Mouse (Mus musculus): ENCODE data around the gene Srsf3.
"Not testable (repeated sequence)": the region's sequence is repeated elsewhere in the genome, so short reads cannot be mapped to it uniquely, and the experiment has no call there.

The Srsf3 gene

GRCm38 (mm10) chr17:29067416-29067815 lies 35.0 kb downstream of the Srsf3 start:
- not testable (repeated sequence) for DNase-seq

GRCm38 (mm10) chr17:29067847-29068246 lies 35.4 kb downstream of the Srsf3 start:
- DNase-seq, result no peak

- DNase-seq, result no peak
These were observed 36.6 kb downstream of the Srsf3 start for GRCm38 (mm10) chr17:29069063-29069462.

GRCm38 (mm10) chr17:29071820-29072219 lies 39.4 kb downstream of the Srsf3 start:
- no peak for DNase-seq

- no peak for DNase-seq
These were observed 40.4 kb downstream of the Srsf3 start for GRCm38 (mm10) chr17:29072701-29073307.

- DNase-seq, result no peak
These were observed 40.9 kb downstream of the Srsf3 start for GRCm38 (mm10) chr17:29073313-29073712.

- no peak for DNase-seq
These were observed 41.7 kb downstream of the Srsf3 start for GRCm38 (mm10) chr17:29074085-29074484.

- no peak for DNase-seq
These were observed 43.8 kb downstream of the Srsf3 start for GRCm38 (mm10) chr17:29076235-29076634.

GRCm38 (mm10) chr17:29077786-29078509 lies 45.5 kb downstream of the Srsf3 start:
- peak; percentile 79 for DNase-seq

GRCm38 (mm10) chr17:29078519-29079383 lies 46.3 kb downstream of the Srsf3 start:
- DNase-seq, result peak; percentile 86

- no peak for DNase-seq
These were observed 48.6 kb downstream of the Srsf3 start for GRCm38 (mm10) chr17:29080758-29081617.

GRCm38 (mm10) chr17:29081618-29082381 lies 49.4 kb downstream of the Srsf3 start:
- DNase-seq, result no peak

- no peak for DNase-seq
These were observed 51.2 kb downstream of the Srsf3 start for GRCm38 (mm10) chr17:29083586-29083985.

- DNase-seq, result no peak
These were observed 52.2 kb downstream of the Srsf3 start for GRCm38 (mm10) chr17:29084656-29085055.

GRCm38 (mm10) chr17:29085266-29085665 lies 52.8 kb downstream of the Srsf3 start:
- no peak for DNase-seq

GRCm38 (mm10) chr17:29086916-29087315 lies 54.5 kb downstream of the Srsf3 start:
- DNase-seq, result no peak

GRCm38 (mm10) chr17:29090776-29091175 lies 58.3 kb downstream of the Srsf3 start, which contains the start of gene Cdkn1a:
Gene Cdkn1a (plus strand): TSS chr17:29090976.
- no peak for DNase-seq

GRCm38 (mm10) chr17:29091348-29091944 lies 59.0 kb downstream of the Srsf3 start:
- DNase-seq, result no peak

- DNase-seq, result no peak
These were observed 60.1 kb downstream of the Srsf3 start for GRCm38 (mm10) chr17:29092497-29092896.

All from lung, postnatal 36 days (tissue).